Mouse (Mus musculus) brain, embryonic 14.5 days (tissue): ENCODE results near the gene Ceacam9.

Experiments used
- CTCF ChIP-seq: fragments of 200-500 bp; IDR thresholded peaks from 2 replicates; pipeline ENCODE4 v1.5.1; 2012; ENCODE audit warnings: inconsistent platforms, mild to moderate bottlenecking, moderate library complexity, borderline replicate concordance; ENCODE audit not compliant: insufficient read depth, insufficient read length; ENCODE audit errors: extremely low read depth
- POLR2A ChIP-seq: fragments of 200-500 bp; IDR thresholded peaks from 2 replicates; pipeline ENCODE4 v1.6.1; 2012; ENCODE audit warnings: mild to moderate bottlenecking, inconsistent platforms, borderline replicate concordance; ENCODE audit not compliant: poor library complexity, insufficient read depth, insufficient read length, severe bottlenecking; ENCODE audit errors: extremely low read depth

- TF ChIP-seq POLR2A, result no peak
- TF ChIP-seq CTCF, result 0 out of 2 replicates have a peak, but pooled peaks have one; percentile 12
These were observed 8.9 kb upstream of the Ceacam9 start for GRCm38 (mm10) chr7:16712633-16713415.
